Mouse (Mus musculus): ENCODE data around the gene Gucy2e. TPM values are rescaled to one million over a fixed set of nuclear protein-coding genes. Genes with fewer than 3 reads are reported as not detected.

Gene Gucy2e
- 0.01 TPM in 1 of 2 replicates, not detected in the other for polyA plus RNA-seq (2012; rRNA removed; ENCODE audit: low replicate concordance)

DNA sequence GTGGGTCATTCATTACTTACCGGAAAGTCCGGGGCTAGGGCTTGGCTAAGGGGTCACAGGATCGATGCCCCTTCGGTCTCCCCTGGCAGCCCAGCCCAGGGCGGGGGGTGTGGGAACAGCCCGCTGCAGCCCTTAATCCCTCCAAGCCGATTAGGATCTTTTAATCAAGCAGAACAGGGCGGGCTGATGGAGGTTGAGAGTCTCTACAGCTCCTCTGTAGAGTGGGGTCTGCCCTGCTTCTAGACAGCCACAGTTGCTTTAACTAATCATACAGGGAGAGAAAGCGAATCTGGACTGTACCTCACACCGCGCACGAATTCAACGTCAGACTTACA, at the start of gene Gucy2e:
Gucy2e (minus strand) TSS at position 111 of the 335 bp plus-strand sequence.

DNA sequence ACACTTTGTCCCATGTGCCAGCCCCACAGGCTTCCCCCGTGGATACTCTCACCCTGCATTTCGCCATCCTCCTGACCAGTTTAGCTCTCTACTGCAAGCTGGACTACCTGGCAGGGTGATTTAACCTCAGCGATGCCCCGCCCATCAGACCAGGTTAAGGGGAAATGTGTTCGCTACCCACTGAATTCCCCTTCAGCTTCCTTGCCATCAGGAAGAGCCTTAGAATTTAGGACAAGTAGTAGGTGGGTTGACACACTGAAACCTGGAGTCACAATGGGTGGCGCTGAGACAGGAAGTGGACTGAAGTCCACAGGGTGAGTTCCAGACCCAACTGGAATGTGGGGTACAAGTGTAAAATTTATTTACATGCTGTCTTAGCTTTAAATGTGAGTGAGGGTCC, 39.1 kb downstream of the Gucy2e start, which contains the start of gene Alox8:
Alox8 (minus strand) TSS at position 101 of the 400 bp plus-strand sequence.

Other genes with a start within 250 kb of the Gucy2e start
- 10.0 and 25.2 TPM in 2 replicates for gene Pfas, start 228.6 kb downstream of the Gucy2e start, polyA plus RNA-seq (2012; rRNA removed; ENCODE audit: low replicate concordance)
- 28.6 and 48.0 TPM in 2 replicates for gene Ctc1, start 221.1 kb downstream of the Gucy2e start, polyA plus RNA-seq (2012; rRNA removed; ENCODE audit: low replicate concordance)
- gene Aurkb, start 191.4 kb downstream of the Gucy2e start, polyA plus RNA-seq (2012; rRNA removed; ENCODE audit: low replicate concordance) = 4.3 and 22.5 TPM in 2 replicates
- gene Borcs6, start 177.3 kb downstream of the Gucy2e start, polyA plus RNA-seq (2012; rRNA removed; ENCODE audit: low replicate concordance) = 16.4 and 22.0 TPM in 2 replicates
- gene Tmem107, start 166.2 kb downstream of the Gucy2e start, polyA plus RNA-seq (2012; rRNA removed; ENCODE audit: low replicate concordance) = 15.9 and 42.3 TPM in 2 replicates
- 99.7 and 132 TPM in 2 replicates for gene Vamp2, start 148.5 kb downstream of the Gucy2e start, polyA plus RNA-seq (2012; rRNA removed; ENCODE audit: low replicate concordance)
- gene Per1, start 141.8 kb downstream of the Gucy2e start, polyA plus RNA-seq (2012; rRNA removed; ENCODE audit: low replicate concordance) = 20.2 and 56.0 TPM in 2 replicates
- gene Hes7, start 116.6 kb downstream of the Gucy2e start, polyA plus RNA-seq (2012; rRNA removed; ENCODE audit: low replicate concordance) = 0.14 and 0.26 TPM in 2 replicates
- 0.90 and 2.0 TPM in 2 replicates for gene 9130213A22Rik, start 114.4 kb downstream of the Gucy2e start, polyA plus RNA-seq (2012; rRNA removed; ENCODE audit: low replicate concordance)
- 0.44 and 1.8 TPM in 2 replicates for gene Aloxe3, start 111.1 kb downstream of the Gucy2e start, polyA plus RNA-seq (2012; rRNA removed; ENCODE audit: low replicate concordance)
- 0.06 TPM in 1 of 2 replicates, not detected in the other for gene Alox12b, start 80.0 kb downstream of the Gucy2e start, polyA plus RNA-seq (2012; rRNA removed; ENCODE audit: low replicate concordance)
- not detected in 2 replicates for gene Alox8, start 39.2 kb downstream of the Gucy2e start, polyA plus RNA-seq (2012; rRNA removed; ENCODE audit: low replicate concordance)
- 5.7 and 11.8 TPM in 2 replicates for gene Cntrob, start 86.7 kb upstream of the Gucy2e start, polyA plus RNA-seq (2012; rRNA removed; ENCODE audit: low replicate concordance)
- 72.6 and 77.1 TPM in 2 replicates for gene Trappc1, start 86.9 kb upstream of the Gucy2e start, polyA plus RNA-seq (2012; rRNA removed; ENCODE audit: low replicate concordance)
- gene Kcnab3, start 89.2 kb upstream of the Gucy2e start, polyA plus RNA-seq (2012; rRNA removed; ENCODE audit: low replicate concordance) = 0.92 and 2.9 TPM in 2 replicates
- 0.73 and 2.0 TPM in 2 replicates for gene Rnf227, start 103.4 kb upstream of the Gucy2e start, polyA plus RNA-seq (2012; rRNA removed; ENCODE audit: low replicate concordance)
- 45.5 and 209 TPM in 2 replicates for gene Chd3, start 132.4 kb upstream of the Gucy2e start, polyA plus RNA-seq (2012; rRNA removed; ENCODE audit: low replicate concordance)
- 180 and 191 TPM in 2 replicates for gene Naa38, start 158.5 kb upstream of the Gucy2e start, polyA plus RNA-seq (2012; rRNA removed; ENCODE audit: low replicate concordance)
- 30.0 and 32.3 TPM in 2 replicates for gene Cyb5d1, start 158.6 kb upstream of the Gucy2e start, polyA plus RNA-seq (2012; rRNA removed; ENCODE audit: low replicate concordance)
- gene Tmem88, start 161.2 kb upstream of the Gucy2e start, polyA plus RNA-seq (2012; rRNA removed; ENCODE audit: low replicate concordance) = 50.9 and 97.6 TPM in 2 replicates
- 8.0 and 17.4 TPM in 2 replicates for gene Kdm6b, start 176.6 kb upstream of the Gucy2e start, polyA plus RNA-seq (2012; rRNA removed; ENCODE audit: low replicate concordance)

All from subcutaneous adipose tissue, adult 2 months (tissue).